Mouse (Mus musculus) heart, postnatal 0 days (tissue): Measurements from ENCODE around the gene Adamtsl4. TPM values are rescaled to one million over a fixed set of nuclear protein-coding genes. Genes with fewer than 3 reads are reported as not detected.

Experiments used
- ATAC-seq: fragments of 200-750 bp; cut with Nextera tagmentation; 2 replicates; pipeline ENCODE4 v1.8.0; 2017; ENCODE audit warnings: low read depth, moderate number of reproducible peaks, moderate library complexity; ENCODE audit not compliant: insufficient read depth
- DNase-seq: peaks from one replicate; pipeline ENCODE4 v3.0.0-alpha.2; 2016; ENCODE audit warnings: low spot score
- H3K27ac ChIP-seq: fragments of 300-500 bp; sonication (generic); 2 replicates; pipeline ENCODE4 v1.5.1; 2014; ENCODE audit warnings: low read depth, mild to moderate bottlenecking
- H3K27me3 ChIP-seq: fragments of 300-500 bp; sonication (generic); 2 replicates; pipeline ENCODE4 v1.6.1; 2014; ENCODE audit warnings: low read length, mixed read lengths; ENCODE audit not compliant: control insufficient read depth, insufficient read depth
- H3K36me3 ChIP-seq: fragments of 300-500 bp; sonication (generic); replicated peaks from 2 replicates; pipeline ENCODE4 v1.6.1; 2014; ENCODE audit warnings: low read length, mixed read lengths; ENCODE audit not compliant: control insufficient read depth, insufficient read depth
- H3K4me1 ChIP-seq: fragments of 300-500 bp; sonication (generic); 2 replicates; pipeline ENCODE4 v1.6.1; 2014; ENCODE audit warnings: antibody characterized with exemption; ENCODE audit not compliant: control insufficient read depth, insufficient read depth
- H3K4me2 ChIP-seq: fragments of 300-500 bp; sonication (generic); 2 replicates; pipeline ENCODE4 v1.6.1; 2014; ENCODE audit warnings: low read depth, mild to moderate bottlenecking, low read length, moderate library complexity
- H3K4me3 ChIP-seq: fragments of 300-500 bp; sonication (generic); 2 replicates; pipeline ENCODE4 v1.5.1; 2014; ENCODE audit warnings: low read depth, low read length
- H3K9ac ChIP-seq: fragments of 300-500 bp; sonication (generic); replicated peaks from 2 replicates; pipeline ENCODE4 v1.6.1; 2014; ENCODE audit warnings: low read depth, low read length, mixed read lengths
- H3K9me3 ChIP-seq: fragments of 300-500 bp; sonication (generic); replicated peaks from 2 replicates; pipeline ENCODE4 v1.6.1; 2016; ENCODE audit warnings: low read length; ENCODE audit not compliant: control insufficient read depth
- CTCF ChIP-seq: IDR thresholded peaks from 2 replicates; pipeline ENCODE4 v1.5.1; 2016; ENCODE audit warnings: antibody characterized with exemption, control low read depth, low read depth
- EP300 ChIP-seq: IDR thresholded peaks from 2 replicates; pipeline ENCODE4 v1.6.1; 2016; ENCODE audit warnings: antibody characterized with exemption, low read depth
- WGBS: fragments of 180-500 bp; shearing (Covaris S2); extraction: QIAGEN DNeasy Blood & Tissue Kit; methylation state at CpG from one replicate; pipeline ENCODE4 v1.1.7; 2014; 5-methylcytosine and 5-hydroxymethylcytosine counted together
- polyA plus RNA-seq: library from polyadenylated mRNA; unstranded; fragments of >200 nt; fragmentation: Nextera tagmentation; extraction: Ambion mirVana; gene quantifications from 2 replicates; pipeline ENCODE4 v1.2.1, GENCODE M21; 2015
- total RNA-seq: library from RNA; depleted of rRNA; stranded (reverse); fragments of >200 nt; gene quantifications from 2 replicates; pipeline ENCODE4 v1.2.3, GENCODE M21; 2014; ENCODE audit warnings: low replicate concordance

Gene Adamtsl4
- total and polyA plus RNA-seq, 2 experiments from 2014 or later = 7.5 to 20.2 TPM

- no peak for DNase-seq
Observed at GRCm38 (mm10) chr3:95677420-95678090, 10.2 kb downstream of the Adamtsl4 start.

GRCm38 (mm10) chr3:95676745-95677419 lies 10.8 kb downstream of the Adamtsl4 start:
- ATAC-seq (no peak), DNase-seq (no peak)
- WGBS = 55% methylated on average over 15 of the region's 15 CpGs
- H3K27ac ChIP-seq = peak overlapping the region; percentile 99
- peaks cover 44% of the 10 kb centered on the region for H3K4me1 ChIP-seq
- TF ChIP-seq EP300 (no peak), CTCF (peak; percentile 85)
- H3K36me3 ChIP-seq = peaks cover 7% of the 10 kb centered on the region; the same call in 1 of the 2 replicates
- H3K9ac ChIP-seq = no peak overlapping the region; the same call in 1 of the 2 replicates
- H3K9me3 ChIP-seq = no peaks in the 10 kb centered on the region
- H3K4me3 ChIP-seq = no peak overlapping the region
- no peak overlapping the region for H3K4me2 ChIP-seq
- H3K27me3 ChIP-seq = no peaks in the 10 kb centered on the region

More at GRCm38 (mm10) chr3:95677420-95678090, 10.2 kb downstream of the Adamtsl4 start:
- TF ChIP-seq CTCF = no peak
- TF ChIP-seq EP300 = no peak
- H3K9ac ChIP-seq = no peak overlapping the region
- H3K36me3 ChIP-seq = peaks cover 7% of the 10 kb centered on the region; the same call in 1 of the 2 replicates
- H3K9me3 ChIP-seq = no peaks in the 10 kb centered on the region
- H3K27me3 ChIP-seq = no peaks in the 10 kb centered on the region
- no peak for ATAC-seq
- H3K4me1 ChIP-seq = peaks cover 38% of the 10 kb centered on the region
- no peak overlapping the region for H3K4me2 ChIP-seq
- no peak overlapping the region for H3K4me3 ChIP-seq
- 65% methylated on average over 19 of the region's 19 CpGs for WGBS
- H3K27ac ChIP-seq = peak overlapping the region; percentile 99

- peaks cover 10% of the 10 kb centered on the region; the same call in 1 of the 2 replicates for H3K36me3 ChIP-seq
- ATAC-seq = peak; percentile 61
- H3K9ac ChIP-seq = peak overlapping the region; percentile 45
- peaks cover 53% of the 10 kb centered on the region for H3K4me1 ChIP-seq
- peak overlapping the region; percentile 61 for H3K4me2 ChIP-seq
- H3K27ac ChIP-seq = peak overlapping the region; percentile 99
- H3K4me3 ChIP-seq = 0 out of 2 replicates have a peak overlapping the region, but pooled peaks have one; percentile 3
- TF ChIP-seq EP300 = peak; percentile 94
- TF ChIP-seq CTCF = peak; percentile 79
- no peaks in the 10 kb centered on the region for H3K27me3 ChIP-seq
- no peaks in the 10 kb centered on the region for H3K9me3 ChIP-seq
- peak; percentile 89 for DNase-seq
- 15% methylated on average over 8 of the region's 8 CpGs for WGBS
Observed at GRCm38 (mm10) chr3:95675301-95676092, 12.2 kb downstream of the Adamtsl4 start.

- peak overlapping the region; percentile 61 for H3K4me2 ChIP-seq
- TF ChIP-seq CTCF (no peak), EP300 (no peak)
- DNase-seq = no peak
- ATAC-seq = peak; percentile 19; the same call in 1 of the 2 replicates
- H3K27me3 ChIP-seq = no peaks in the 10 kb centered on the region
- no peaks in the 10 kb centered on the region for H3K9me3 ChIP-seq
- H3K4me3 ChIP-seq = no peak overlapping the region
- peak overlapping the region; percentile 45 for H3K9ac ChIP-seq
- H3K4me1 ChIP-seq = peaks cover 53% of the 10 kb centered on the region
- H3K36me3 ChIP-seq = peaks cover 12% of the 10 kb centered on the region
- 1% methylated on average over 6 of the region's 6 CpGs for WGBS
- peak overlapping the region; percentile 99 for H3K27ac ChIP-seq
Observed at GRCm38 (mm10) chr3:95674812-95675211, 12.9 kb downstream of the Adamtsl4 start.

- H3K9ac ChIP-seq = peak overlapping the region; percentile 65
- DNase-seq = peak; percentile 97
- 5% methylated on average over 2 of the region's 2 CpGs for WGBS
- H3K4me3 ChIP-seq = peak overlapping the region; percentile 30
- TF ChIP-seq EP300 (peak; percentile 81), CTCF (no peak)
- H3K4me1 ChIP-seq = peaks cover 53% of the 10 kb centered on the region
- peak; percentile 76 for ATAC-seq
- peak overlapping the region; percentile 61 for H3K4me2 ChIP-seq
- H3K27ac ChIP-seq = peak overlapping the region; percentile 99
- H3K9me3 ChIP-seq = no peaks in the 10 kb centered on the region
- no peaks in the 10 kb centered on the region for H3K27me3 ChIP-seq
- H3K36me3 ChIP-seq = peaks cover 12% of the 10 kb centered on the region
Observed at GRCm38 (mm10) chr3:95674236-95674635, 13.5 kb downstream of the Adamtsl4 start.
